Mouse (Mus musculus) small intestine, adult 2 months (tissue): Measurements from ENCODE around the gene Zfp354b. TPM values are rescaled to one million over a fixed set of nuclear protein-coding genes. Genes with fewer than 3 reads are reported as not detected.
A peak's percentile ranks its signal among the peaks of the same experiment; 100 is the strongest.

ENCODE experiments used
- H3K27ac ChIP-seq: fragments of 200-500 bp; 2 replicates; pipeline ENCODE4 v1.5.1; 2012; ENCODE audit warnings: low read depth, low read length, control low read depth, inconsistent platforms; ENCODE audit not compliant: insufficient read depth
- H3K27me3 ChIP-seq: fragments of 200-500 bp; 2 replicates; pipeline ENCODE4 v1.6.1; 2012; ENCODE audit warnings: mild to moderate bottlenecking, moderate library complexity, low read length, inconsistent platforms; ENCODE audit not compliant: control insufficient read depth, insufficient read depth
- H3K36me3 ChIP-seq: fragments of 200-500 bp; 2 replicates; pipeline ENCODE4 v1.6.1; 2012; ENCODE audit warnings: mild to moderate bottlenecking, low read length, control low read depth, inconsistent platforms; ENCODE audit not compliant: control insufficient read depth, insufficient read depth
- H3K4me1 ChIP-seq: fragments of 200-500 bp; 2 replicates; pipeline ENCODE4 v1.6.1; 2012; ENCODE audit warnings: low read length, inconsistent platforms, mixed read lengths; ENCODE audit not compliant: control insufficient read depth, insufficient read depth, insufficient read length
- H3K4me3 ChIP-seq: fragments of 200-500 bp; 2 replicates; pipeline ENCODE4 v1.5.1; 2012; ENCODE audit warnings: low read depth, mild to moderate bottlenecking, control low read depth, inconsistent platforms, low read length, moderate library complexity
- CTCF ChIP-seq: fragments of 200-500 bp; IDR thresholded peaks from 2 replicates; pipeline ENCODE4 v1.5.1; 2012; ENCODE audit warnings: low read depth, mild to moderate bottlenecking, control low read depth, inconsistent platforms, low read length, moderate library complexity, mixed read lengths; ENCODE audit not compliant: insufficient replicate concordance, insufficient read length; ENCODE audit errors: extremely low read depth
- POLR2A ChIP-seq: fragments of 200-500 bp; IDR thresholded peaks from 2 replicates; pipeline ENCODE4 v1.6.1; 2012; ENCODE audit warnings: low read depth, mild to moderate bottlenecking, control low read depth, inconsistent platforms, low read length, moderate library complexity
- WGBS: fragments of 180-500 bp; shearing (Covaris S2); methylation state at CpG from one replicate; pipeline ENCODE4 v1.1.7; 2018; 5-methylcytosine and 5-hydroxymethylcytosine counted together
- polyA plus RNA-seq: library from polyadenylated mRNA; depleted of rRNA; stranded (reverse); fragments of >200 nt; gene quantifications from 2 replicates; pipeline ENCODE4 v1.2.3, GENCODE M21; 2012; rRNA removed

Gene Zfp354b
- polyA plus RNA-seq = not detected in 2 replicates

GRCm38 (mm10) chr11:50931451-50931866, at the start of gene Zfp354b:
Zfp354b (minus strand) TSS chr11:50931633.
- H3K27ac ChIP-seq = no peak within 1 kb of the TSS
- H3K36me3 ChIP-seq = no peaks in the 10 kb centered on the region
- peak within 1 kb of the TSS; percentile 82 for H3K4me3 ChIP-seq
- TF ChIP-seq POLR2A (no peak), CTCF (no peak)
- H3K27me3 ChIP-seq = no peaks in the 10 kb centered on the region
- H3K4me1 ChIP-seq = no peaks in the 10 kb centered on the region
- under 1% methylated on average over 18 of the region's 18 CpGs for WGBS

DNA sequence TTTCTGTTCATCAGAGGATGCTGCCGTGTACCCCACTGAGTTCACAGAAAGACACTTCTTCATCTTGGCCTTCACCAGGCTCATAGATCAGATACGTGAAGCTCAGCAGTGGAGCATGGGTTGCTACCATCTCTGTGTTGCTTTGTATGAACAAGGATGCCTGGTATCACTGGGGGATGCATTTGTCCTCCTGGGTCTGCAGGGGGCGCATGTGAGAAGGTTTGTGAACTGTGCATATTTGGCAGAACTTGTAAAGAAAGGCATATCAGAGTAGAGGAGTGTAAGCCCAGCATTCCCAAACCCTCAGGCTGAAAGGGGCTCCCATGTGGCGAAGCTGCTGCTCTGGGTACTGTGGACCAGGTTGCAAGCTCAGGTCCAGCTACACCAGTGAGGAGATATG, 45.8 kb upstream of the Zfp354b start:
- H3K4me3 ChIP-seq = no peak overlapping the region
- H3K27ac ChIP-seq = no peak overlapping the region
- no peaks in the 10 kb centered on the region for H3K4me1 ChIP-seq
- WGBS = 68% methylated on average over 4 of the region's 4 CpGs
- TF ChIP-seq POLR2A (no peak), CTCF (no peak)
- H3K36me3 ChIP-seq = no peaks in the 10 kb centered on the region
- no peaks in the 10 kb centered on the region for H3K27me3 ChIP-seq

DNA sequence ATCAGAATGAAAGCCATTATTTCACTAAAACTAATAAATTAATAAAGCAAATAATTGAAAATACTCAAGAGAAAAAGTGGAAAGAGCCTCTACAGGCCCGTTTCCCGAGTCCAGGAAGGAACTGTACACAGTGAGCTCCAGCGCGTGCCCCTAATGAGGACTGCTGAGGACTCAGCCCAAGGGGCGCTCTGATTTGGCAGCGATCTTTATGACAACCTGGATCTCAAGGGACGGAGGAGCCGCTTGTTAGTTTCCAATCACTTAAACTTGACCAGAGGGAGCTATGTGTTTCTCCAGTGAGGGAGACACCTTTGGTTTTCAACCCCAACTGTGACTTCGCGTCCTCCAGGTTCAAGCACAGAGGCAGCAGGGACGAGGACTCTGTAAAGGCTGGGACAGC, 34.8 kb upstream of the Zfp354b start, which contains the start of gene Olfr1378:
TSS of gene Olfr1378 (plus strand) at position 301 of the 400 bp plus-strand sequence.
- no peaks in the 10 kb centered on the region for H3K27me3 ChIP-seq
- WGBS = 86% methylated on average over 11 of the region's 11 CpGs
- TF ChIP-seq CTCF (no peak), POLR2A (no peak)
- H3K4me1 ChIP-seq = no peaks in the 10 kb centered on the region
- no peaks in the 10 kb centered on the region for H3K36me3 ChIP-seq
- H3K4me3 ChIP-seq = no peak within 1 kb of the TSS
- no peak within 1 kb of the TSS for H3K27ac ChIP-seq

DNA sequence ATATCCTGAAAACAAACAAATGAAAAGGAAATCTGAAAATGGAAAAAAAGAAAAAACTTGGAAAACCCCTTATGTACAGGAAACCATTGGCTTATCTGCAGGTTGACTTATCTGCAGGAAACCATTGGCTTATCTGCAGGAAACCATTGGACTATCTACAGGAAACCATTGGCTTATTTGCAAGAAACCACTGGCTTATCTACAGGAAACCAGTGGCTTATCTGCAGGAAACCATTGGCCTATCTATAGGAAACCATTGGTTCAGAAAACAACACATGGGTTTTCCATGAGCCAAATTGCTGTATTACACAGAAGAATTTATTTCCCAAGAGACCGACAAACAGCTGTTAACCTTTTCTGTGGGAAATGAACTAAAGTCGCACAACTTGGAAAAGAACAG, 33.5 kb upstream of the Zfp354b start:
- TF ChIP-seq POLR2A (no peak), CTCF (no peak)
- no peaks in the 10 kb centered on the region for H3K27me3 ChIP-seq
- no peaks in the 10 kb centered on the region for H3K4me1 ChIP-seq
- no peak overlapping the region for H3K4me3 ChIP-seq
- no peaks in the 10 kb centered on the region for H3K36me3 ChIP-seq
- WGBS = 85% methylated on average over 2 of the region's 2 CpGs
- H3K27ac ChIP-seq = no peak overlapping the region

GRCm38 (mm10) chr11:50953665-50954064, 22.2 kb upstream of the Zfp354b start, which contains the start of gene Prop1:
Prop1 (minus strand) TSS chr11:50953765.
- Histone ChIP-seq H3K27me3 (no peaks in the 10 kb centered on the region), H3K4me3 (no peak within 1 kb of the TSS), H3K27ac (no peak within 1 kb of the TSS), H3K36me3 (no peaks in the 10 kb centered on the region), H3K4me1 (no peaks in the 10 kb centered on the region)
- no peak for TF ChIP-seq CTCF
- no peak for TF ChIP-seq POLR2A
- WGBS = 63% methylated on average over 6 of the region's 6 CpGs

DNA sequence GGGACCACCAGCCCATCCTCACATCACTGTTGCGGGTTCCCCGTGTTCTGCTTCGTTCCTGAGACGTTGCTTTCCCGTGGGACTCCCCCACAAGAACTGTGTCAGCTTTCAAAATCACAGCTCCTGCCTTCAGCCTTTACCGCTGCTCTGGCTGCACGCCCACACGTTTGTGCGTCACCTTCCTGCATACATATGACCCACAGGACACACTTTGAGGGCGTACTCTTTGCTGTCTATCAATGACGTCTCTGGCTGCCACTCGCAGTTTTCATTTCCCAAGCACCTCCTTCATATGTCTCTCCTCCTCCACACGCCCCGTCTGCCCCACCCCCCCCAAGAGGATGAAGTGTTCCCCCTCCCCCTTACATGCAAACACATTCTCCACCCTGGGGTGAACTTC, 20.9 kb upstream of the Zfp354b start:
- WGBS = 47% methylated on average over 14 of the region's 14 CpGs
- H3K4me1 ChIP-seq = no peaks in the 10 kb centered on the region
- no peak overlapping the region for H3K27ac ChIP-seq
- H3K27me3 ChIP-seq = no peaks in the 10 kb centered on the region
- no peak for TF ChIP-seq CTCF
- TF ChIP-seq POLR2A = no peak
- H3K4me3 ChIP-seq = no peak overlapping the region
- no peaks in the 10 kb centered on the region for H3K36me3 ChIP-seq

DNA sequence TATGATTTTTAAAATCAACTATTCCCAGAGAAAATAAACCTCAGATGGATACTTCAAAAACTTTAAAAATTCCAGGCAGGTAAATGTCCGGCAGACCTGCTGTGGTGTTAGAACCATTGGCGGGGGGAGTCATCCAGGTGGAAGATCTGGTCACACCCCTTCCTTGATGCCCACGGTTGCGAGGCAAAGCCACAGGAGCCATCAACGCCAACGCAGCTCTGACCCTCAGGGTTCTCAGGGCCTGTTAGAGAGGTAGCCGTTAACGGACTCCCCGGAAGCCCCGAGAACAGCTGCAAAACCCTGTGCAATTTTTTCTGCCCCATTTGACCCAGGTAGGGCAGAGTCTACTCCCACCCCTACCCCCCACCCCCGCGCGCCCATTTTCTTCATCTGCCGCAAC, 12.1 kb upstream of the Zfp354b start, which contains the start of gene 4933414I15Rik:
TSS of gene 4933414I15Rik (minus strand) at position 260 of the 400 bp plus-strand sequence.
- no peaks in the 10 kb centered on the region for H3K36me3 ChIP-seq
- H3K4me3 ChIP-seq = no peak within 1 kb of the TSS
- WGBS = 81% methylated on average over 14 of the region's 14 CpGs
- H3K27ac ChIP-seq = no peak within 1 kb of the TSS
- TF ChIP-seq CTCF (no peak), POLR2A (no peak)
- no peaks in the 10 kb centered on the region for H3K27me3 ChIP-seq
- H3K4me1 ChIP-seq = no peaks in the 10 kb centered on the region
